Mouse (Mus musculus) thymus, adult 18-20 months (tissue): ENCODE results near the gene Zfp652.
A peak's percentile ranks its signal among the peaks of the same experiment; 100 is the strongest.

Source experiments
- DNase-seq, 2 experiments: peaks; one replicate each; pipeline ENCODE4 v3.0.0; 2022; ENCODE audit warnings: mixed read lengths in 2 of 2

The Zfp652 gene

GRCm38 (mm10) chr11:95769208-95769607 lies 56.7 kb downstream of the Zfp652 start:
- no peak for DNase-seq

GRCm38 (mm10) chr11:95770720-95771364 lies 58.4 kb downstream of the Zfp652 start:
- DNase-seq, result no peak

- no peak for DNase-seq
Observed at GRCm38 (mm10) chr11:95771665-95772064, 59.2 kb downstream of the Zfp652 start.

GRCm38 (mm10) chr11:95773264-95773663 lies 60.8 kb downstream of the Zfp652 start:
- DNase-seq, result no peak

- DNase-seq, result no peak
Observed at GRCm38 (mm10) chr11:95777323-95778297, 65.1 kb downstream of the Zfp652 start.

- no peak for DNase-seq
Observed at GRCm38 (mm10) chr11:95778831-95779251, 66.4 kb downstream of the Zfp652 start.

GRCm38 (mm10) chr11:95779366-95779765 lies 66.9 kb downstream of the Zfp652 start:
- no peak for DNase-seq

GRCm38 (mm10) chr11:95780480-95780879 lies 68.0 kb downstream of the Zfp652 start:
- DNase-seq, result no peak

- no peak for DNase-seq
Observed at GRCm38 (mm10) chr11:95781557-95781956, 69.1 kb downstream of the Zfp652 start.

- no peak for DNase-seq
Observed at GRCm38 (mm10) chr11:95783457-95783856, 71.0 kb downstream of the Zfp652 start.

GRCm38 (mm10) chr11:95783958-95784357 lies 71.5 kb downstream of the Zfp652 start:
- DNase-seq, result no peak

- DNase-seq, result no peak
Observed at GRCm38 (mm10) chr11:95785675-95786074, 73.2 kb downstream of the Zfp652 start.

GRCm38 (mm10) chr11:95786511-95786910 lies 74.0 kb downstream of the Zfp652 start:
- DNase-seq, result no peak

GRCm38 (mm10) chr11:95789451-95789891 lies 77.0 kb downstream of the Zfp652 start:
- DNase-seq, result no peak

GRCm38 (mm10) chr11:95791787-95792186 lies 79.3 kb downstream of the Zfp652 start:
- DNase-seq, result no peak

GRCm38 (mm10) chr11:95792950-95793509 lies 80.6 kb downstream of the Zfp652 start:
- no peak for DNase-seq

- no peak for DNase-seq
Observed at GRCm38 (mm10) chr11:95794201-95794600, 81.7 kb downstream of the Zfp652 start.

- no peak for DNase-seq
Observed at GRCm38 (mm10) chr11:95795582-95795981, 83.1 kb downstream of the Zfp652 start.

- peak in 1 of 2 experiments; percentile 32 for DNase-seq
Observed at GRCm38 (mm10) chr11:95805010-95805409, 92.5 kb downstream of the Zfp652 start.

GRCm38 (mm10) chr11:95805527-95805926 lies 93.1 kb downstream of the Zfp652 start:
- no peak for DNase-seq

- no peak for DNase-seq
Observed at GRCm38 (mm10) chr11:95807884-95808283, 95.4 kb downstream of the Zfp652 start.

GRCm38 (mm10) chr11:95808448-95809011 lies 96.1 kb downstream of the Zfp652 start:
- no peak for DNase-seq

- no peak for DNase-seq
Observed at GRCm38 (mm10) chr11:95809603-95810002, 97.1 kb downstream of the Zfp652 start.
